Mouse (Mus musculus) cerebellum, adult 2 months (tissue): Measurements from ENCODE around the gene Tmem119.

Experiments used
- CTCF ChIP-seq: fragments of 200-500 bp; IDR thresholded peaks from 2 replicates; pipeline ENCODE4 v1.5.1; 2011; ENCODE audit warnings: low read depth, mild to moderate bottlenecking, control low read depth, low read length, moderate library complexity, borderline replicate concordance; ENCODE audit not compliant: insufficient read depth
- POLR2A ChIP-seq: fragments of 200-500 bp; IDR thresholded peaks from 2 replicates; pipeline ENCODE4 v1.6.1; 2011; ENCODE audit warnings: low read length, control low read depth, borderline replicate concordance; ENCODE audit not compliant: insufficient read depth

DNA sequence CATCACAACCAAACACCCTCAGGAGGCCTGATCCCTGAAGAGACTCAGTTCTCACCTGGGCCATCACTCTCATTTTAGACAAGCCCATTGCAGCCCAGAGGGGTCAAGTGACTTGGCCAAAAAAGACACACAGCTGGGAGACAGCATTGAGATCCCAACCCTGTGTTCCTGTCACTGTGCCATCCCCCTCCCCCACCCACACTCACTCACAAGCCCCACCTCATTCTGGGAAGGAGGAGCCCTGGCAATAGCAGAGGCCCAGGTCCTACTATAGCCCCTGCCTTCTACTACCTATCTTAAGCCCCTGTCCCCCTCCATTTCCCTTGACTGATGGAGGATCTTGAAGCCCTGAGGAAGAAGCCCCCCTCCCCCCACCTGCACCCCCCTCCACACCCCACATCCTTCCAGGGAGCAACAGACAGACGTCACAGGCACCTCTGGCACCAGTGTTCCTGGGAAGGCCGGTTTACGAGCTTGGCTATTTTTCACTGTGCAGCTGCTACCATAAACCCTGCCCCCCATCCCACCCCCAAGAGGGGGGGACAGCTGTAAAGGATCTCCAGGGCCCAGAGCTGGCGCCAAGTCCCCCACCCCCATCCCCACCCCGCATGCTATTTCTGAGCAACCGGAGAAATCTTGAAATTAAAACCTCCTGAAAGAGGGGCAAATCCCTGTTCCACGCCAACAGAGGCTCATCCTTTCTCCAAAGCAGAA lies 11.1 kb downstream of the Tmem119 start:
- TF ChIP-seq CTCF (no peak), POLR2A (no peak)
